Mouse (Mus musculus): ENCODE measurements at regions not wholly inside any gene's neighbourhood (a gene's known extent, or its start where the extent isn't known, plus 50 kb on each side); places are given as distances from the start of the nearest gene placed in this dataset.

GRCm38 (mm10) chr15:51318760-51319159 is 2565.9 kb upstream of the Gm7489 start:
- H3K36me3 ChIP-seq (ENCODE audit: control insufficient read depth, insufficient read depth, low read length): no peaks in the 10 kb centered on the region
- WGBS: 83% methylated on average over 2 of the region's 2 CpGs
- H3K4me3 ChIP-seq (ENCODE audit: insufficient read depth, low read depth, low read length): no peak overlapping the region
- H3K4me1 ChIP-seq (ENCODE audit: control insufficient read depth, insufficient read depth, low read length): no peaks in the 10 kb centered on the region
- H3K27me3 ChIP-seq (replicated peaks; ENCODE audit: control insufficient read depth, insufficient read depth, low read length): no peaks in the 10 kb centered on the region
- TF ChIP-seq POLR2A (IDR thresholded peaks at IDR 0.05; ENCODE audit: low read depth, low read length): no peak
- no peak for TF ChIP-seq CTCF (conservative IDR thresholded peaks at IDR 0.05; ENCODE audit: insufficient read depth, insufficient read length, low read depth, low read length)
- peak; percentile 4 for DNase-seq
- H3K27ac ChIP-seq (ENCODE audit: insufficient read depth, low read depth, low read length): no peak overlapping the region

GRCm38 (mm10) chr15:51320366-51320894 is 2564.3 kb upstream of the Gm7489 start:
- Histone ChIP-seq H3K36me3 (ENCODE audit: control insufficient read depth, insufficient read depth, low read length) (no peaks in the 10 kb centered on the region), H3K4me1 (ENCODE audit: control insufficient read depth, insufficient read depth, low read length) (no peaks in the 10 kb centered on the region), H3K27me3 (replicated peaks; ENCODE audit: control insufficient read depth, insufficient read depth, low read length) (no peaks in the 10 kb centered on the region), H3K27ac (ENCODE audit: insufficient read depth, low read depth, low read length) (no peak overlapping the region), H3K4me3 (ENCODE audit: insufficient read depth, low read depth, low read length) (no peak overlapping the region)
- 77% methylated on average over 10 of the region's 10 CpGs for WGBS
- no peak for TF ChIP-seq CTCF (conservative IDR thresholded peaks at IDR 0.05; ENCODE audit: insufficient read depth, insufficient read length, low read depth, low read length)
- no peak for TF ChIP-seq POLR2A (IDR thresholded peaks at IDR 0.05; ENCODE audit: low read depth, low read length)
- no peak for DNase-seq

- no peak overlapping the region for H3K27ac ChIP-seq (ENCODE audit: insufficient read depth, low read depth, low read length)
- no peak for DNase-seq
- H3K36me3 ChIP-seq (ENCODE audit: control insufficient read depth, insufficient read depth, low read length): no peaks in the 10 kb centered on the region
- H3K4me3 ChIP-seq (ENCODE audit: insufficient read depth, low read depth, low read length): no peak overlapping the region
- 85% methylated on average over 5 of the region's 5 CpGs for WGBS
- TF ChIP-seq POLR2A (IDR thresholded peaks at IDR 0.05; ENCODE audit: low read depth, low read length) (no peak), CTCF (conservative IDR thresholded peaks at IDR 0.05; ENCODE audit: insufficient read depth, insufficient read length, low read depth, low read length) (no peak)
- H3K4me1 ChIP-seq (ENCODE audit: control insufficient read depth, insufficient read depth, low read length): no peaks in the 10 kb centered on the region
- H3K27me3 ChIP-seq (replicated peaks; ENCODE audit: control insufficient read depth, insufficient read depth, low read length): no peaks in the 10 kb centered on the region
Observed at GRCm38 (mm10) chr15:51323284-51323683, 2561.4 kb upstream of the Gm7489 start.

GRCm38 (mm10) chr15:51324211-51324610 is 2560.5 kb upstream of the Gm7489 start:
- no peak for DNase-seq
- TF ChIP-seq POLR2A (IDR thresholded peaks at IDR 0.05; ENCODE audit: low read depth, low read length) (no peak), CTCF (conservative IDR thresholded peaks at IDR 0.05; ENCODE audit: insufficient read depth, insufficient read length, low read depth, low read length) (no peak)
- Histone ChIP-seq H3K4me3 (ENCODE audit: insufficient read depth, low read depth, low read length) (no peak overlapping the region), H3K36me3 (ENCODE audit: control insufficient read depth, insufficient read depth, low read length) (no peaks in the 10 kb centered on the region), H3K27ac (ENCODE audit: insufficient read depth, low read depth, low read length) (no peak overlapping the region), H3K4me1 (ENCODE audit: control insufficient read depth, insufficient read depth, low read length) (no peaks in the 10 kb centered on the region), H3K27me3 (replicated peaks; ENCODE audit: control insufficient read depth, insufficient read depth, low read length) (no peaks in the 10 kb centered on the region)
- 89% methylated on average over 5 of the region's 5 CpGs for WGBS

GRCm38 (mm10) chr15:51327702-51328101 is 2557.0 kb upstream of the Gm7489 start:
- Histone ChIP-seq H3K4me3 (ENCODE audit: insufficient read depth, low read depth, low read length) (no peak overlapping the region), H3K27me3 (replicated peaks; ENCODE audit: control insufficient read depth, insufficient read depth, low read length) (no peaks in the 10 kb centered on the region), H3K4me1 (ENCODE audit: control insufficient read depth, insufficient read depth, low read length) (no peaks in the 10 kb centered on the region), H3K27ac (ENCODE audit: insufficient read depth, low read depth, low read length) (no peak overlapping the region), H3K36me3 (ENCODE audit: control insufficient read depth, insufficient read depth, low read length) (no peaks in the 10 kb centered on the region)
- no peak for DNase-seq
- TF ChIP-seq POLR2A (IDR thresholded peaks at IDR 0.05; ENCODE audit: low read depth, low read length): no peak
- no peak for TF ChIP-seq CTCF (conservative IDR thresholded peaks at IDR 0.05; ENCODE audit: insufficient read depth, insufficient read length, low read depth, low read length)
- 35% methylated on average over 5 of the region's 5 CpGs for WGBS

- Histone ChIP-seq H3K27ac (ENCODE audit: insufficient read depth, low read depth, low read length) (no peak overlapping the region), H3K4me1 (ENCODE audit: control insufficient read depth, insufficient read depth, low read length) (no peaks in the 10 kb centered on the region), H3K4me3 (ENCODE audit: insufficient read depth, low read depth, low read length) (no peak overlapping the region), H3K36me3 (ENCODE audit: control insufficient read depth, insufficient read depth, low read length) (no peaks in the 10 kb centered on the region), H3K27me3 (replicated peaks; ENCODE audit: control insufficient read depth, insufficient read depth, low read length) (no peaks in the 10 kb centered on the region)
- no peak for TF ChIP-seq POLR2A (IDR thresholded peaks at IDR 0.05; ENCODE audit: low read depth, low read length)
- TF ChIP-seq CTCF (conservative IDR thresholded peaks at IDR 0.05; ENCODE audit: insufficient read depth, insufficient read length, low read depth, low read length): no peak
- no peak for DNase-seq
- WGBS: 64% methylated on average over 1 of the region's 1 CpGs
Observed at GRCm38 (mm10) chr15:51336441-51336840, 2548.3 kb upstream of the Gm7489 start.

DNA sequence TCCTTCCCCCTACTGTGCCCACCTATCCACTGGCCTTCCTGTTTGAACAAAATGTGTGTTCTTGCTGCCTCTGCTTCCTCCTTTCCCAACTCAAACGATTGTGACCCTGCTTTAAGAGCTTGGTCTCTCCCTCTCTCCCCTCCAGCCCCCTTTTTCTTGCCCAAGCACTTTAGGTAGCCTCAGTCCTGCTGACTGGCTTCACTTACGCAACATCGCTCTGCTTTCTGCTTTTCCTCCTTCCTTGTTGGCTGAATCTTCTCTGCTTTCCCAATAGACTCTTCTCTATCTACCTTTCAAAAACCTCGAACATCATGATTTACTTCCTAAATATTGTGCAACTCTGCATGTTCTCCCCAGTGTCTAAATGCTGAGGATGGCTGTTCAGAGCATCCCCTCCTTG is 2538.4 kb upstream of the Gm7489 start:
- Histone ChIP-seq H3K4me3 (ENCODE audit: insufficient read depth, low read depth, low read length) (no peak overlapping the region), H3K4me1 (ENCODE audit: control insufficient read depth, insufficient read depth, low read length) (no peaks in the 10 kb centered on the region), H3K27ac (ENCODE audit: insufficient read depth, low read depth, low read length) (no peak overlapping the region), H3K27me3 (replicated peaks; ENCODE audit: control insufficient read depth, insufficient read depth, low read length) (no peaks in the 10 kb centered on the region), H3K36me3 (ENCODE audit: control insufficient read depth, insufficient read depth, low read length) (no peaks in the 10 kb centered on the region)
- DNase-seq: no peak
- TF ChIP-seq POLR2A (IDR thresholded peaks at IDR 0.05; ENCODE audit: low read depth, low read length) (no peak), CTCF (conservative IDR thresholded peaks at IDR 0.05; ENCODE audit: insufficient read depth, insufficient read length, low read depth, low read length) (no peak)
- WGBS: 78% methylated on average over 4 of the region's 4 CpGs
